Mouse (Mus musculus) kidney, embryonic 16.5 days (tissue): ENCODE results near the gene Fgfr4. TPM values are rescaled to one million over a fixed set of nuclear protein-coding genes. Genes with fewer than 3 reads are reported as not detected.

Experiments used
- ATAC-seq: fragments of 200-750 bp; cut with Nextera tagmentation; 2 replicates; pipeline ENCODE4 v1.8.0; 2017; ENCODE audit warnings: moderate TSS enrichment; ENCODE audit not compliant: low FRiP score, low TSS enrichment
- H3K27ac ChIP-seq: fragments of 300-500 bp; sonication (generic); 2 replicates; pipeline ENCODE4 v1.5.1; 2014; ENCODE audit warnings: low read length
- H3K27me3 ChIP-seq: fragments of 300-500 bp; sonication (generic); 2 replicates; pipeline ENCODE4 v1.6.1; 2014; ENCODE audit warnings: low read length, control low read depth, mixed read lengths; ENCODE audit not compliant: insufficient read depth
- H3K36me3 ChIP-seq: fragments of 300-500 bp; sonication (generic); 2 replicates; pipeline ENCODE4 v1.6.1; 2014; ENCODE audit warnings: low read length, control low read depth, mixed read lengths; ENCODE audit not compliant: insufficient read depth
- H3K4me1 ChIP-seq: fragments of 300-500 bp; sonication (generic); 2 replicates; pipeline ENCODE4 v1.6.1; 2014; ENCODE audit warnings: low read length, control low read depth, mixed read lengths; ENCODE audit not compliant: insufficient read depth
- H3K4me2 ChIP-seq: fragments of 300-500 bp; sonication (generic); replicated peaks from 2 replicates; pipeline ENCODE4 v1.6.1; 2014; ENCODE audit warnings: low read depth, low read length
- H3K4me3 ChIP-seq: fragments of 300-500 bp; sonication (generic); 2 replicates; pipeline ENCODE4 v1.5.1; 2014; ENCODE audit warnings: mild to moderate bottlenecking, low read length
- H3K9ac ChIP-seq: fragments of 300-500 bp; sonication (generic); replicated peaks from 2 replicates; pipeline ENCODE4 v1.6.1; 2014; ENCODE audit warnings: low read length
- H3K9me3 ChIP-seq: fragments of 300-500 bp; sonication (generic); 2 replicates; pipeline ENCODE4 v1.6.1; 2016; ENCODE audit warnings: low read length, control low read depth
- WGBS: fragments of 180-500 bp; shearing (Covaris S2); extraction: QIAGEN DNeasy Blood & Tissue Kit; methylation state at CpG from one replicate; pipeline ENCODE4 v1.1.7; 2014; 5-methylcytosine and 5-hydroxymethylcytosine counted together
- polyA plus RNA-seq: library from polyadenylated mRNA; unstranded; fragments of >200 nt; fragmentation: Nextera tagmentation; extraction: Ambion mirVana; gene quantifications from 2 replicates; pipeline ENCODE4 v1.2.1, GENCODE M21; 2015

Fgfr4 gene
- polyA plus RNA-seq: 21.8 and 23.0 TPM in 2 replicates

DNA sequence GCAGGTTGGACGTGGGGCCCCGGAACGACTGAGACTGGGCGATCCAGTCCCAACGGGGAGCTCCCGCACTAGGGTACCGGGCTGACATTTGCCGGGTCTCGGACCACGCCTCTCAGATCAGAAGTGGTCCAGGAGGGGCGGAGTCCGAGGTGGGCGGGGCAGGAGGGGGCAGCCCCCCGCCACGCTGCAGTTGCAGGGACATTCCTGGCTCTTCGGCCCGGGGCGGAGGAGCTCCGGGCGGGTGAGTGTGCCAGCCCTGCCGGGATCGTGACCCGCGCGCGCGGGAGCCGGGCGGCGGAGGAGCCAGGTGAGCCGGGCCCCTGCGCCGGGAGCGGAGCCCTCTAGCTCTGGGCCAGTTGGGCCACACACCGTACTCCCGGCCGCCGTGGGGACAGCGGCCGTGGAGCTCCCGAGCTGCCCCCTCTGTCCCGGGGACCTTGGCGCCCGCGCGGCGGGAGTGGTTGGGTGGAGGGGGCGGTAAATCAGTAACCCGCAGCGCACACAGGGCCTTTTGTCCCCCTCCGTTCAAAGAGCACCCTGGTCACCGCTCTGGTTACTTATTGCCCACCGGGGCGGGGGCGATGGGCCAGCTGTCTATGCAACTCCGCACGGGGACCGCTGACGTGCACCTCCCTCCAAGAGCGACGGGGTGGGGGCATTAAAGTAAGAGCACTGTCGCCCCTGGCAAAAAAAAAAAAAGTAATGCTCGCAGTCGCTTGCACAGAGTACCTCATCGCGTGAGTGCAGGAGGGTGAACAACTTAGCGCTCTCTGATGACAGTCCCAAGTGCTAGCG, at the start of gene Fgfr4:
Gene Fgfr4, plus strand, starts transcription at position 20 of the 795 bp plus-strand sequence.
- WGBS: 1% methylated on average over 59 of the region's 68 CpGs
- peak; percentile 93 for ATAC-seq
- H3K27ac ChIP-seq: peak within 1 kb of the TSS; percentile 95
- H3K9ac ChIP-seq: peak within 1 kb of the TSS; percentile 80
- peaks cover 9% of the 10 kb centered on the region; the same call in 1 of the 2 replicates for H3K36me3 ChIP-seq
- peaks cover 4% of the 10 kb centered on the region; the same call in 1 of the 2 replicates for H3K4me1 ChIP-seq
- H3K4me3 ChIP-seq: peak within 1 kb of the TSS; percentile 64
- H3K4me2 ChIP-seq: peak within 1 kb of the TSS; percentile 82
- H3K27me3 ChIP-seq: peaks cover 14% of the 10 kb centered on the region
- H3K9me3 ChIP-seq: no peaks in the 10 kb centered on the region

DNA sequence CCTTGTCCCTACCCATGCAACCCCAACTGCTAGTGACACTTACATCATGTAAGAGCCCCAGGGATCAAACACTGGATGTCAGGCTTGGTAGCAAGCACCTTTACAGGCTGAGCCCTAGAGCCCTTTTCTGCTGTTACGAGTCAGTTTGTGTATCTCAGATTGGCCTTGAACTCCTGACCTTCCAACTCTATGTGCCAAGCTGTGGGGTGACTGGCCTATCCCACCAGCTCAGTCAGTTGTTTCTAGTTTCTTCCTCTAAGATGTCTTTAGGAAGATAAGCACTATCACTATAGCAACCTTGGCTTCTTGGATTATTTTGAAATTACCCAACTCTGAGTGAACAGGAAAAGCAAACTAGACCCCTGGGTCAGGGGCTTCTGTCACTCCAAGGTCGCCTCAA, 49.1 kb upstream of the Fgfr4 start:
- 74% methylated on average over 2 of the region's 2 CpGs for WGBS
- no peak overlapping the region for H3K4me3 ChIP-seq
- no peak overlapping the region for H3K9ac ChIP-seq
- no peak for ATAC-seq
- no peaks in the 10 kb centered on the region for H3K9me3 ChIP-seq
- peaks cover 10% of the 10 kb centered on the region for H3K36me3 ChIP-seq
- H3K4me2 ChIP-seq: no peak overlapping the region
- peaks cover 13% of the 10 kb centered on the region for H3K4me1 ChIP-seq
- no peaks in the 10 kb centered on the region for H3K27me3 ChIP-seq
- H3K27ac ChIP-seq: no peak overlapping the region

GRCm38 (mm10) chr13:55105045-55105952, 47.1 kb upstream of the Fgfr4 start, which contains the start of gene Zfp346:
Zfp346 (plus strand) TSS chr13:55105311.
- no peaks in the 10 kb centered on the region for H3K27me3 ChIP-seq
- whole genome bisulfite sequencing: under 1% methylated on average over 66 of the region's 66 CpGs
- peaks cover 10% of the 10 kb centered on the region for H3K36me3 ChIP-seq
- H3K4me1 ChIP-seq: peaks cover 6% of the 10 kb centered on the region
- H3K9me3 ChIP-seq: no peaks in the 10 kb centered on the region
- peak within 1 kb of the TSS; percentile 79 for H3K9ac ChIP-seq
- H3K4me2 ChIP-seq: peak within 1 kb of the TSS; percentile 78
- ATAC-seq: peak; percentile 93
- peak within 1 kb of the TSS; percentile 83 for H3K27ac ChIP-seq
- H3K4me3 ChIP-seq: peak within 1 kb of the TSS; percentile 79

GRCm38 (mm10) chr13:55105953-55106691, 46.3 kb upstream of the Fgfr4 start:
- peak overlapping the region; percentile 78 for H3K4me2 ChIP-seq
- WGBS: 20% methylated on average over 8 of the region's 8 CpGs
- H3K4me3 ChIP-seq: peak overlapping the region; percentile 79
- no peaks in the 10 kb centered on the region for H3K9me3 ChIP-seq
- H3K4me1 ChIP-seq: peaks cover 6% of the 10 kb centered on the region
- H3K36me3 ChIP-seq: peaks cover 10% of the 10 kb centered on the region
- peak overlapping the region; percentile 83; the same call in 1 of the 2 replicates for H3K27ac ChIP-seq
- no peak for ATAC-seq
- H3K27me3 ChIP-seq: no peaks in the 10 kb centered on the region
- H3K9ac ChIP-seq: peak overlapping the region; percentile 79

GRCm38 (mm10) chr13:55107116-55107515, 45.3 kb upstream of the Fgfr4 start:
- Histone ChIP-seq H3K4me2 (no peak overlapping the region), H3K9ac (no peak overlapping the region), H3K27ac (no peak overlapping the region), H3K4me3 (no peak overlapping the region), H3K27me3 (no peaks in the 10 kb centered on the region), H3K9me3 (no peaks in the 10 kb centered on the region), H3K36me3 (peaks cover 10% of the 10 kb centered on the region), H3K4me1 (peaks cover 6% of the 10 kb centered on the region)
- ATAC-seq: no peak
- WGBS: 90% methylated on average over 4 of the region's 4 CpGs

DNA sequence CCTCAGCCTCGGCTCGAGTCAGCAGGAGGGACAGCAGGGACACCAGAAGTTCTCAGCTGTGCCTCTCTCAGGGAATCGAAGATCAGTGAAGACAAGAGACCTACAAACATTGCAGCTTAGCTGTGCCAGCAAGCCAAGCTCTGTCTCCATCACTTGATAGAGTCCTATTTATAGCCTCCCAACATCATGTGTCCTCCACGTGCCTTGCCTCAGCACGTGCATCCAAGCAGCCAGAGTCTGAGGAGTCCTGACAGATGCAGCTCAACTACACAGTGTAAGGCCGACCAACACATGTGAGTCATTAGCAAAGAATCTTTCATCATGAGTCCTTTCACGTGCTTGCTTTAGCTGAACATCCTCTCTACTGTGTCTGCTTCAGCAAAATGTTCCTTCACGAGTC, 44.7 kb upstream of the Fgfr4 start:
- H3K36me3 ChIP-seq: peaks cover 10% of the 10 kb centered on the region
- H3K27me3 ChIP-seq: no peaks in the 10 kb centered on the region
- no peak for ATAC-seq
- H3K4me1 ChIP-seq: peaks cover 6% of the 10 kb centered on the region
- H3K4me3 ChIP-seq: no peak overlapping the region
- WGBS: 89% methylated on average over 8 of the region's 8 CpGs
- no peaks in the 10 kb centered on the region for H3K9me3 ChIP-seq
- no peak overlapping the region for H3K9ac ChIP-seq
- H3K27ac ChIP-seq: no peak overlapping the region
- no peak overlapping the region for H3K4me2 ChIP-seq

DNA sequence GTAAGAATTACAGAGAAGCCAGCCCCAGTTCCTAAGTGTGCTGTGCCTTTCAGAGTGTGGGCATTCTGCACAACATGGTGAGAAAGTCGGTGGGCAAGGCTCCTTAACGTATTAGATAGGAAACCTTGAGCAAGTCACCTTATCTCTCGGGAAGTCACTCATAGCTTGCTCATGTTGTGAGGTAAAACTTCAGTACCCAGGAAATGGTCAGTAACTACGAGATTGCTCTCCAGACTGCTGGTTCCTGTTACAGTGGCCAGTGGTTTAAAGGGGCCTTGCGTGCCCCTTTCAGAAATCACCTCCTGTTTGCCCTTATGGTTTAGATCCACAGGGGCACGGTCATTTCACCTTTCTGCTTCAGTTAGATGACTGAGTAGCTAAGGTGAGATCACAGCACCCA, 38.1 kb upstream of the Fgfr4 start:
- H3K36me3 ChIP-seq: peaks cover 39% of the 10 kb centered on the region
- 82% methylated on average over 6 of the region's 6 CpGs for WGBS
- H3K4me2 ChIP-seq: no peak overlapping the region
- no peak overlapping the region for H3K9ac ChIP-seq
- no peaks in the 10 kb centered on the region for H3K27me3 ChIP-seq
- no peaks in the 10 kb centered on the region for H3K4me1 ChIP-seq
- no peaks in the 10 kb centered on the region for H3K9me3 ChIP-seq
- no peak overlapping the region for H3K4me3 ChIP-seq
- no peak overlapping the region for H3K27ac ChIP-seq
- no peak for ATAC-seq

DNA sequence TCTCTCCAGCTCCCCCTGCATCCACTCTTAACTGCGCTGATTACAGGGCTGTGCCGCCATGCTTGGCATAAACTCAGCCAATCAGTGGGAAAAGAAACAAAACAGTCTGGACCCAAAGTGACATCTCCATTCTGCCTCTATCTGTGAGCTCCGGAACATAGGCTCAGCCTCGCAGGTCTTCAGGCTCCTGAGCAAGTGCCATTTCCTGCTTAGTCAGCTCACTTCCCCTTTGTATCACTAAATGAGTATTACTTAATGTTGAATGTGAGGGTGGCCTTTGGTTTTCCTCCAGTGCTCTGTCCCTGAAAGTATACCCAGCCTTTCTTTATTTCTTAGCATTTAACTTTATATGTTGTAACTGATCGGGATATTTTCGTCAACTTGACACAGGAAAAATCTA, 27.5 kb upstream of the Fgfr4 start:
- 86% methylated on average over 6 of the region's 6 CpGs for WGBS
- Histone ChIP-seq H3K27me3 (no peaks in the 10 kb centered on the region), H3K27ac (no peak overlapping the region), H3K9ac (no peak overlapping the region), H3K36me3 (peaks cover 34% of the 10 kb centered on the region), H3K4me1 (no peaks in the 10 kb centered on the region), H3K9me3 (no peaks in the 10 kb centered on the region), H3K4me2 (no peak overlapping the region), H3K4me3 (no peak overlapping the region)
- no peak for ATAC-seq

- whole genome bisulfite sequencing: 92% methylated on average over 2 of the region's 2 CpGs
- H3K9me3 ChIP-seq: no peaks in the 10 kb centered on the region
- no peak within 1 kb of the TSS for H3K9ac ChIP-seq
- H3K4me2 ChIP-seq: no peak within 1 kb of the TSS
- H3K36me3 ChIP-seq: peaks cover 23% of the 10 kb centered on the region
- no peaks in the 10 kb centered on the region; the same call in 1 of the 2 replicates for H3K4me1 ChIP-seq
- H3K27ac ChIP-seq: no peak within 1 kb of the TSS
- H3K27me3 ChIP-seq: no peaks in the 10 kb centered on the region
- H3K4me3 ChIP-seq: no peak within 1 kb of the TSS
- no peak for ATAC-seq
Measured at GRCm38 (mm10) chr13:55133448-55133847, 19.0 kb upstream of the Fgfr4 start, which contains the start of gene Gm17617. Gm17617 (minus strand) TSS chr13:55133548.
